Mouse (Mus musculus) E14TG2a.4 (cell line): ENCODE measurements around the gene Duox1.

Experiments used
- CTCF ChIP-seq: conservative IDR thresholded peaks from 2 replicates; pipeline ENCODE4 v1.5.1; 2014; ENCODE audit warnings: low read length
- NANOG ChIP-seq: IDR thresholded peaks from 2 replicates; pipeline ENCODE4 v1.6.1; 2014; ENCODE audit warnings: borderline replicate concordance, low read length, mixed read lengths

DNA sequence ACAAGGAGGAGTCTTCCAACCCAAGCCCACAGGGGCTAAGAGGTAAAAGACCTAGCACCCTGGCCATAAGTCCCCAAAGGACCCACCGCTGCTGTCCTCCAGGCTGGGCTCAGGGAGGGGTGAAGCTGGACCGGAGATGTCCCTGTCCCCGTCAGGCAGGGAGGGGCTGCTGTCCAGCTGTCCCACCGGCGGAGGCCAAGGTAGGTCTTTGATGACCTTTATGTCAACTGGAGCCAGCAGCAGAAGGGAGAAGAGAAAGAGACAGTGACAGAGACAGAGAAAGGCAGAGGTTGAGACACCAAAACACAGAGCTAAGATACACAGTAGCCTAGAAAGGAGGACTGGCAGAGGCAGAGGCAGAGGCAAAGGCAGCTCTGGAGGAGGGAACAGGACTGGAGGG, 39.9 kb downstream of the Duox1 start:
- no peak for TF ChIP-seq CTCF
- no peak for TF ChIP-seq NANOG
